Mouse (Mus musculus) ES-Bruce4 (cell line): Measurements from ENCODE around the gene Dbil5. TPM values are rescaled to one million over a fixed set of nuclear protein-coding genes. Genes with fewer than 3 reads are reported as not detected.
A peak's percentile ranks its signal among the peaks of the same experiment; 100 is the strongest.

Experiments
- H3K27ac ChIP-seq: 2 replicates; pipeline ENCODE4 v1.5.1; 2012; ENCODE audit warnings: low read length, inconsistent platforms; ENCODE audit not compliant: insufficient read depth
- H3K27me3 ChIP-seq: 2 replicates; pipeline ENCODE4 v1.6.1; 2012; ENCODE audit warnings: mild to moderate bottlenecking, low read length, inconsistent platforms; ENCODE audit not compliant: control insufficient read depth, poor library complexity, insufficient read depth, severe bottlenecking
- H3K36me3 ChIP-seq: 2 replicates; pipeline ENCODE4 v1.6.1; 2012; ENCODE audit warnings: inconsistent platforms, mild to moderate bottlenecking, low read length, moderate library complexity; ENCODE audit not compliant: control insufficient read depth, poor library complexity, insufficient read depth, severe bottlenecking
- H3K4me1 ChIP-seq: one replicate; pipeline ENCODE4 v1.8.1; 2011; ENCODE audit warnings: low read length; ENCODE audit not compliant: control insufficient read depth, insufficient read depth
- H3K4me3 ChIP-seq: 2 replicates; pipeline ENCODE4 v1.5.1; 2011; ENCODE audit warnings: low read depth, mild to moderate bottlenecking, low read length
- H3K9ac ChIP-seq: 2 replicates; pipeline ENCODE4 v1.6.1; 2012; ENCODE audit warnings: low read depth, mild to moderate bottlenecking, inconsistent platforms; ENCODE audit not compliant: poor library complexity, severe bottlenecking
- H3K9me3 ChIP-seq: replicated peaks from 2 replicates; pipeline ENCODE4 v1.6.1; 2012; ENCODE audit warnings: mild to moderate bottlenecking, low read length, inconsistent platforms; ENCODE audit not compliant: control insufficient read depth, poor library complexity, insufficient read depth, severe bottlenecking
- CTCF ChIP-seq: IDR thresholded peaks from one replicate; pipeline ENCODE4 v1.8.1; 2011; ENCODE audit warnings: low read depth, low read length
- EP300 ChIP-seq: IDR thresholded peaks from 2 replicates; pipeline ENCODE4 v1.6.1; 2011; ENCODE audit warnings: low read depth, low read length; ENCODE audit not compliant: insufficient read depth
- POLR2A ChIP-seq: IDR thresholded peaks from one replicate; pipeline ENCODE4 v1.8.1; 2011; ENCODE audit warnings: low read length; ENCODE audit not compliant: insufficient read depth
- polyA plus RNA-seq: library from polyadenylated mRNA; stranded (reverse); fragments of >200 nt; gene quantifications from 2 replicates; pipeline ENCODE4 v1.2.4, GENCODE M21; 2011; ENCODE audit warnings: low read depth; ENCODE audit not compliant: missing spikeins, insufficient read depth, insufficient read length

The Dbil5 gene
- polyA plus RNA-seq, 1 experiment = not detected

- no peaks in the 10 kb centered on the region for H3K4me1 ChIP-seq
- H3K9ac ChIP-seq = peak overlapping the region; percentile 82
- peak overlapping the region; percentile 34; the same call in 1 of the 2 replicates for H3K27ac ChIP-seq
- H3K36me3 ChIP-seq = peaks cover 35% of the 10 kb centered on the region
- H3K9me3 ChIP-seq = no peaks in the 10 kb centered on the region
- peak overlapping the region; percentile 80 for H3K4me3 ChIP-seq
- TF ChIP-seq EP300 (no peak), POLR2A (no peak), CTCF (no peak)
- no peaks in the 10 kb centered on the region for H3K27me3 ChIP-seq
Measured at GRCm38 (mm10) chr11:76216681-76217389, 573 bp upstream of the Dbil5 start.

DNA sequence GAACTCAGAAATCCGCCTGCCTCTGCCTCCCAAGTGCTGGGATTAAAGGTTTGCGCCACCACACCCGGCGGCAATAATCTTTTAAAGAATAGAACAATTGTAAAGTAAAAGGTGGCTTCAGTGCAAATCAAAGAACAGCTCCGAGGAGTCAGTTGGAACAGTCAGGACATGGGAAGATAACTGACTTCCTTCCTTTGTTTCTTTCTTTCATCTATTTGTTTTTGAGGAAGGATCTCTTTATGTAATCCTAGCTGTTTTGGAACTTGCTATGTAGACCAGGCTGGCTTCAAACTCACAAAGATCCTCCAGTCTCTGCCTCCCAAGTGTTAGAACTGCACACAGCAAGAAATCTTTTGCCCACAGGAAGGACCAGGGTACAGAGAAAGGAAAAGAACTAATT, 7.2 kb downstream of the Dbil5 start:
- no peak overlapping the region for H3K4me3 ChIP-seq
- H3K9me3 ChIP-seq = no peaks in the 10 kb centered on the region
- TF ChIP-seq EP300 = no peak
- TF ChIP-seq POLR2A = no peak
- TF ChIP-seq CTCF = no peak
- no peaks in the 10 kb centered on the region for H3K4me1 ChIP-seq
- no peak overlapping the region for H3K27ac ChIP-seq
- no peaks in the 10 kb centered on the region for H3K27me3 ChIP-seq
- peaks cover 28% of the 10 kb centered on the region for H3K36me3 ChIP-seq
- H3K9ac ChIP-seq = no peak overlapping the region

- Histone ChIP-seq H3K4me3 (no peak overlapping the region), H3K4me1 (no peaks in the 10 kb centered on the region), H3K36me3 (peaks cover 28% of the 10 kb centered on the region), H3K9me3 (no peaks in the 10 kb centered on the region), H3K9ac (no peak overlapping the region), H3K27me3 (no peaks in the 10 kb centered on the region), H3K27ac (no peak overlapping the region)
- TF ChIP-seq EP300 = no peak
- no peak for TF ChIP-seq POLR2A
- no peak for TF ChIP-seq CTCF
Measured at GRCm38 (mm10) chr11:76225051-76225450, 7.6 kb downstream of the Dbil5 start.

DNA sequence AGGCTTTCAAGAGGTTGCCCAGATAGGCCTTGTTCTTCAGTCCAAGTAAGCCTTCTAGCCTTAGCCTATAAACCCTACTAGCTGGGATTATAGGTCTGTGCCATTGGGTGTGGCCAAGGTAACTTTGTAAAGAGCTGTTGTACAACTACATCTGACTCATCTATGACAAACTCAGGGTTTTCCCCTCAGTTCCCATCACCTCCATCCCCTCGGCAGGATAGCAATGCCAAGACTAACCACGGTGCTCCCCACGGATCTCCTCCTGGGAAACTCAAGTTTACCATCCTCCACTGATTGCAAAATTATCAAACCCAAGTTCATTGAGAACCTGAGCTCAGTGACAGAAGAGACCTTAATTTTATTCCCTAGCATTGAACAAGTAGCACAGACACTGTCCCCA, 18.7 kb downstream of the Dbil5 start:
- Histone ChIP-seq H3K4me1 (no peaks in the 10 kb centered on the region), H3K9me3 (no peaks in the 10 kb centered on the region), H3K9ac (no peak overlapping the region), H3K4me3 (no peak overlapping the region), H3K27me3 (no peaks in the 10 kb centered on the region), H3K36me3 (peaks cover 60% of the 10 kb centered on the region), H3K27ac (no peak overlapping the region)
- no peak for TF ChIP-seq EP300
- TF ChIP-seq CTCF = no peak
- no peak for TF ChIP-seq POLR2A

GRCm38 (mm10) chr11:76239750-76240149, 22.3 kb downstream of the Dbil5 start:
- Histone ChIP-seq H3K27ac (no peak overlapping the region), H3K4me1 (no peaks in the 10 kb centered on the region), H3K9ac (no peak overlapping the region), H3K27me3 (no peaks in the 10 kb centered on the region), H3K4me3 (no peak overlapping the region), H3K9me3 (no peaks in the 10 kb centered on the region), H3K36me3 (peaks cover 36% of the 10 kb centered on the region)
- TF ChIP-seq POLR2A (no peak), EP300 (no peak), CTCF (no peak)

- H3K27me3 ChIP-seq = no peaks in the 10 kb centered on the region
- no peak within 1 kb of the TSS for H3K27ac ChIP-seq
- no peaks in the 10 kb centered on the region for H3K4me1 ChIP-seq
- TF ChIP-seq POLR2A (peak; percentile 52), CTCF (no peak), EP300 (no peak)
- H3K4me3 ChIP-seq = peak within 1 kb of the TSS; percentile 82
- H3K9ac ChIP-seq = peak within 1 kb of the TSS; percentile 75
- peaks cover 20% of the 10 kb centered on the region for H3K36me3 ChIP-seq
- H3K9me3 ChIP-seq = no peaks in the 10 kb centered on the region
Measured at GRCm38 (mm10) chr11:76242901-76243810, 25.7 kb downstream of the Dbil5 start, which contains the start of the genes Mrm3 and Glod4. TSS of gene Mrm3 (plus strand) at chr11:76243715. TSS of gene Glod4 (minus strand) at chr11:76243725.
